Mouse (Mus musculus) limb, embryonic 14.5 days (tissue): ENCODE results near the gene Lmo3. TPM values are rescaled to one million over a fixed set of nuclear protein-coding genes. Genes with fewer than 3 reads are reported as not detected.

Experiments
- ATAC-seq: fragments of 200-750 bp; cut with Nextera tagmentation; 2 replicates; pipeline ENCODE4 v1.8.0; 2017; ENCODE audit warnings: low read depth, moderate number of reproducible peaks, moderate TSS enrichment; ENCODE audit not compliant: low FRiP score
- DNase-seq: peaks from one replicate; pipeline ENCODE4 v3.0.0-alpha.2; 2015; ENCODE audit warnings: low spot score
- H3K27ac ChIP-seq: fragments of 300-500 bp; sonication (generic); replicated peaks from 2 replicates; pipeline ENCODE4 v1.5.1; 2014; ENCODE audit warnings: low read depth, mild to moderate bottlenecking, low read length, moderate library complexity, mixed read lengths
- H3K27me3 ChIP-seq: fragments of 300-500 bp; sonication (generic); 2 replicates; pipeline ENCODE4 v1.6.1; 2014; ENCODE audit warnings: low read length, mixed read lengths; ENCODE audit not compliant: control insufficient read depth, insufficient read depth
- H3K36me3 ChIP-seq: fragments of 300-500 bp; sonication (generic); 2 replicates; pipeline ENCODE4 v1.6.1; 2014; ENCODE audit warnings: mild to moderate bottlenecking, low read length, moderate library complexity, mixed read lengths; ENCODE audit not compliant: control insufficient read depth, insufficient read depth
- H3K4me1 ChIP-seq: fragments of 300-500 bp; sonication (generic); 2 replicates; pipeline ENCODE4 v1.6.1; 2014; ENCODE audit warnings: antibody characterized with exemption, low read length, mixed read lengths; ENCODE audit not compliant: control insufficient read depth, insufficient read depth
- H3K4me2 ChIP-seq: fragments of 300-500 bp; sonication (generic); replicated peaks from 2 replicates; pipeline ENCODE4 v1.6.1; 2014; ENCODE audit warnings: low read depth, mild to moderate bottlenecking, low read length, moderate library complexity; ENCODE audit not compliant: severe bottlenecking
- H3K4me3 ChIP-seq: fragments of 300-500 bp; sonication (generic); replicated peaks from 2 replicates; pipeline ENCODE4 v1.5.1; 2014; ENCODE audit warnings: low read length
- H3K9ac ChIP-seq: fragments of 300-500 bp; sonication (generic); 2 replicates; pipeline ENCODE4 v1.6.1; 2014; ENCODE audit warnings: mild to moderate bottlenecking, low read depth, low read length, moderate library complexity; ENCODE audit not compliant: severe bottlenecking
- H3K9me3 ChIP-seq: fragments of 300-500 bp; sonication (generic); 2 replicates; pipeline ENCODE4 v1.6.1; 2016; ENCODE audit warnings: low read length; ENCODE audit not compliant: control insufficient read depth
- POLR2A ChIP-seq: fragments of 200-500 bp; IDR thresholded peaks from 2 replicates; pipeline ENCODE4 v1.8.0; 2012; ENCODE audit warnings: inconsistent platforms, mild to moderate bottlenecking, moderate library complexity, borderline replicate concordance; ENCODE audit not compliant: insufficient read depth, insufficient read length; ENCODE audit errors: extremely low read depth
- WGBS: fragments of 180-500 bp; shearing (Covaris S2); extraction: QIAGEN DNeasy Blood & Tissue Kit; methylation state at CpG from one replicate; pipeline ENCODE4 v1.1.7; 2014; 5-methylcytosine and 5-hydroxymethylcytosine counted together
- polyA plus RNA-seq, 2 experiments: library from polyadenylated mRNA; depleted of rRNA in 1 of 2; stranded (reverse) in 1 of 2; unstranded in 1 of 2; fragments of >200 nt; fragmentation: Nextera tagmentation in 1 of 2; extraction: Ambion mirVana in 1 of 2; gene quantifications; 2 replicates each; pipeline versions ENCODE4 v1.2.1 to v1.2.3; 2012 to 2014

Lmo3 gene
- polyA plus RNA-seq, 2 experiments = 0.94 to 1.6 TPM

DNA sequence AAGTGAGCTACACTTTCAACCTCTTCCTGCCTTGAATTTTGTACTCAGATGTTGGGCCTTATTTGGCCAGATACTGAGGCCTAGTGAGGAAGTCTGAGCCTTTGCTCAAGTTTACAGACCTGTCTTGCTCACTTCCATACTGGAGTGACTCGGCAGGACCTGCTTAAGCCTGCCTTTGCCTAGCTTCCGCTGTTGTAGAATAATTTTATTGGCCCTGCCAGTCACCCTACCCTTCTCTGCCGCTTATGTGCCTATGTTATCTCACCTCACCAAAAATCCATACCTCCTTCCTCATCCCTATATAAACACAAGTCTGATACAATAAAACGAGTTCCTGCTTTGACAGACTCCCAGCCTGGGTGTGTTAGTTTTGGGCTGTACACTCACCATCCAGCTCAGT, 235.2 kb downstream of the Lmo3 start:
- ATAC-seq = no peak
- 82% methylated on average over 4 of the region's 4 CpGs for WGBS
- TF ChIP-seq POLR2A = no peak
- Histone ChIP-seq H3K4me3 (no peak overlapping the region), H3K27ac (no peak overlapping the region), H3K36me3 (no peaks in the 10 kb centered on the region), H3K9me3 (peaks cover 7% of the 10 kb centered on the region; the same call in 1 of the 2 replicates), H3K4me2 (no peak overlapping the region), H3K27me3 (no peaks in the 10 kb centered on the region), H3K9ac (no peak overlapping the region), H3K4me1 (no peaks in the 10 kb centered on the region)
- no peak for DNase-seq

GRCm38 (mm10) chr6:138335858-138336257, 245.9 kb downstream of the Lmo3 start:
- Histone ChIP-seq H3K36me3 (no peaks in the 10 kb centered on the region), H3K9me3 (no peaks in the 10 kb centered on the region), H3K9ac (no peak overlapping the region), H3K4me3 (no peak overlapping the region), H3K27me3 (no peaks in the 10 kb centered on the region), H3K4me2 (no peak overlapping the region), H3K4me1 (no peaks in the 10 kb centered on the region), H3K27ac (no peak overlapping the region)
- no peak for DNase-seq
- TF ChIP-seq POLR2A = no peak
- WGBS = 87% methylated on average over 4 of the region's 4 CpGs
- no peak for ATAC-seq

- Histone ChIP-seq H3K4me3 (no peak overlapping the region), H3K36me3 (no peaks in the 10 kb centered on the region), H3K4me1 (no peaks in the 10 kb centered on the region), H3K9ac (no peak overlapping the region), H3K4me2 (no peak overlapping the region), H3K9me3 (no peaks in the 10 kb centered on the region), H3K27me3 (no peaks in the 10 kb centered on the region), H3K27ac (no peak overlapping the region)
- 75% methylated on average over 7 of the region's 7 CpGs for WGBS
- DNase-seq (no peak), ATAC-seq (no peak; the same call in 1 of the 2 replicates)
- no peak for TF ChIP-seq POLR2A
Observed at GRCm38 (mm10) chr6:138333991-138334390, 247.8 kb downstream of the Lmo3 start.

DNA sequence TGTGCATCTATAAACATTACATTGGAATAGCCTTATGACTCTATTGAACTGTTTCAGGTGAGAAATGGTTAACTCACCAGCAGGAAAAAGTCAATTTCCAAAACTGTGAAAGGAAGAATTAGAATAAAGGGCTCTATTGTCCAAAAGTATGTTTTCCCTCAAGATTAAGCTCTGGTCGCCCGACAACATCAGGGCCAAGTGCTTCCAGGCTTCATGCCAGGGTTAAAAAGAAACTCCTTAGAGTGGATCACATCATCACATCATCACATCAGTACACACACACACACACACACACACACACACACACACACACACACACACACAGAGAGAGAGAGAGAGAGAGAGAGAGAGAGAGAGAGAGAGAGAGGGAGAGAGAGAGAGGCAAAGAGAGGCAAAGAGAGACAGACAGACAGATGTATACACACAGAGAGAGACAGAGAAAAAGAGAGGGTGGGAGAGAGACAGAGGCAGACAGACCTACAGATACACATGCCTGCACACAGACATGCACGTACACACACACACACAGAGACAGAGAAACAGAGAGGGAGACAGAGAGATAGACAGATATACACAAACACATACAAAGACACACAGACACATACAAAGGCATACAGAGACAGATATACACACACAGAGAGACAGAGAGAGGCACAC, 255.9 kb downstream of the Lmo3 start:
- WGBS = 49% methylated on average over 3 of the region's 3 CpGs
- DNase-seq = peak; percentile 10
- Histone ChIP-seq H3K9me3 (no peaks in the 10 kb centered on the region), H3K36me3 (no peaks in the 10 kb centered on the region), H3K4me3 (no peak overlapping the region), H3K27ac (no peak overlapping the region), H3K4me2 (no peak overlapping the region), H3K27me3 (no peaks in the 10 kb centered on the region), H3K9ac (no peak overlapping the region), H3K4me1 (no peaks in the 10 kb centered on the region)
- ATAC-seq = no peak
- no peak for TF ChIP-seq POLR2A

DNA sequence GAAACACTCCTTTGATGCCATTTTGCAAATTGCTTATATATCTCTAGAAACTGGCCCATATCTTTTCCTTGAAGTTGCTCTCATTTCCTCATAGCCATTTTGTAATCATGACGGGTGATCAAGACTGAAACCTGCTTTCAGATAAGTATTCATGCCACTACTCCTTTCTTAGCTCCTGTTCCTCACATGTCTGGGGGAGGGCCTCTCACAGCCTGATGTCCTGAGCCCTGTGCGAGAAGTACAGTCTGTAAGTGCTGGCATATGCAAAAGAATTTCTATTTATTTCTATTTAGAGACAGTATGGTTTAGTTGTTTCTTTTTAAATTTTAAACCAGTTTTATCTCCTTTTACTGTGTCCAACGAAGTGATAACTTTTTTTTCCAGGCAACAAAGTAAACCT, 256.6 kb downstream of the Lmo3 start:
- no peak for ATAC-seq
- no peak overlapping the region for H3K9ac ChIP-seq
- 70% methylated on average over 3 of the region's 3 CpGs for WGBS
- DNase-seq = no peak
- no peaks in the 10 kb centered on the region for H3K27me3 ChIP-seq
- H3K27ac ChIP-seq = no peak overlapping the region
- no peak overlapping the region for H3K4me3 ChIP-seq
- no peaks in the 10 kb centered on the region for H3K4me1 ChIP-seq
- H3K36me3 ChIP-seq = no peaks in the 10 kb centered on the region
- H3K9me3 ChIP-seq = no peaks in the 10 kb centered on the region
- H3K4me2 ChIP-seq = no peak overlapping the region
- TF ChIP-seq POLR2A = no peak
